Comparison of ENCODE assay signal across 31 mouse cellular contexts in genomic region chr1:191204876-191205275, GRCm38 (mm10). TPM values are rescaled to one million over a fixed set of nuclear protein-coding genes. Genes with fewer than 3 reads are reported as not detected.
DNase-seq lines count a peak whose midpoint lies in the region; ATAC-seq lines count a peak whose summit lies in the region.
"Had no signal": no experiment of that assay in that cellular context is flagged by ENCODE, and none has a peak within 500 bp of the region (broad histone marks: within the 10 kb centered on the region; RNA-seq: fewer than 3 reads in every experiment).

No protein-coding gene starts in this region.

- peak; percentile 13 for DNase-seq in forebrain, embryonic 11.5 days (ENCODE audit: low spot score)
- DNase-seq in midbrain, embryonic 11.5 days (ENCODE audit: low spot score, missing footprints) = peak; percentile 2
- peak; percentile 31 for DNase-seq in embryonic facial prominence, embryonic 11.5 days (ENCODE audit: low spot score)
- DNase-seq in urinary bladder, postnatal 10 days (ENCODE audit: low spot score) = no peak
- DNase-seq in left cerebral cortex, postnatal 25 days (ENCODE audit: low spot score in 2 of 2) = no peak
- DNase-seq: adrenal gland, postnatal 10 days; adrenal gland, postnatal 36 days; B cell, adult 2 months; cerebellum, adult 18-20 months; cerebellum, adult 9-10 months; cerebellum, postnatal 14 days; gastrocnemius, postnatal 25 days; heart, adult 2 months had no signal

- H3K9me3 ChIP-seq in forebrain, embryonic 11.5 days (ENCODE audit: control insufficient read depth, low read length) = no peaks in the 10 kb centered on the region
- H3K9me3 ChIP-seq in forebrain, embryonic 15.5 days = no peaks in the 10 kb centered on the region
- no peaks in the 10 kb centered on the region for H3K9me3 ChIP-seq in midbrain, embryonic 11.5 days (ENCODE audit: control insufficient read depth, low read length)
- no peaks in the 10 kb centered on the region for H3K9me3 ChIP-seq in midbrain, embryonic 13.5 days
- no peaks in the 10 kb centered on the region for H3K9me3 ChIP-seq in embryonic facial prominence, embryonic 11.5 days (replicated peaks; ENCODE audit: control insufficient read depth, low read length)
- H3K9me3 ChIP-seq: embryonic facial prominence, embryonic 12.5 days; forebrain, embryonic 10.5 days; G1E; hindbrain, embryonic 12.5 days; hindbrain, embryonic 15.5 days had no signal

- H3K27ac ChIP-seq in forebrain, embryonic 11.5 days (ENCODE audit: low read depth, low read length) = no peak overlapping the region
- no peak overlapping the region for H3K27ac ChIP-seq in forebrain, embryonic 15.5 days (replicated peaks)
- H3K27ac ChIP-seq in midbrain, embryonic 11.5 days (ENCODE audit: low read depth, low read length) = no peak overlapping the region
- H3K27ac ChIP-seq in midbrain, embryonic 13.5 days = no peak overlapping the region
- no peak overlapping the region for H3K27ac ChIP-seq in embryonic facial prominence, embryonic 11.5 days (replicated peaks; ENCODE audit: low read depth, low read length)
- H3K27ac ChIP-seq: embryonic facial prominence, embryonic 12.5 days; forebrain, embryonic 10.5 days; heart, adult 2 months; heart, embryonic 10.5 days; hindbrain, embryonic 12.5 days; hindbrain, embryonic 15.5 days had no signal

- H3K9ac ChIP-seq in forebrain, embryonic 11.5 days (ENCODE audit: low read length) = no peak overlapping the region
- H3K9ac ChIP-seq in forebrain, embryonic 15.5 days (replicated peaks) = no peak overlapping the region
- no peak overlapping the region for H3K9ac ChIP-seq in midbrain, embryonic 11.5 days (ENCODE audit: low read length)
- H3K9ac ChIP-seq in midbrain, embryonic 13.5 days (replicated peaks) = no peak overlapping the region
- no peak overlapping the region for H3K9ac ChIP-seq in embryonic facial prominence, embryonic 11.5 days (replicated peaks; ENCODE audit: low read length)
- H3K9ac ChIP-seq: embryonic facial prominence, embryonic 12.5 days; hindbrain, embryonic 12.5 days; hindbrain, embryonic 15.5 days had no signal

- H3K27me3 ChIP-seq in forebrain, embryonic 11.5 days (ENCODE audit: control insufficient read depth, insufficient read depth, low read length) = no peaks in the 10 kb centered on the region
- H3K27me3 ChIP-seq in forebrain, embryonic 15.5 days = no peaks in the 10 kb centered on the region
- no peaks in the 10 kb centered on the region for H3K27me3 ChIP-seq in midbrain, embryonic 11.5 days (ENCODE audit: control insufficient read depth, insufficient read depth, low read length)
- no peaks in the 10 kb centered on the region for H3K27me3 ChIP-seq in midbrain, embryonic 13.5 days
- H3K27me3 ChIP-seq in embryonic facial prominence, embryonic 11.5 days (ENCODE audit: control insufficient read depth, insufficient read depth, low read length) = no peaks in the 10 kb centered on the region
- H3K27me3 ChIP-seq: embryonic facial prominence, embryonic 12.5 days; hindbrain, embryonic 12.5 days; Patski had no signal

- no peak overlapping the region for H3K4me3 ChIP-seq in forebrain, embryonic 11.5 days (ENCODE audit: low read depth, low read length)
- no peak overlapping the region for H3K4me3 ChIP-seq in forebrain, embryonic 15.5 days
- H3K4me3 ChIP-seq in midbrain, embryonic 11.5 days (ENCODE audit: low read depth, low read length) = no peak overlapping the region
- H3K4me3 ChIP-seq in midbrain, embryonic 13.5 days (replicated peaks) = no peak overlapping the region
- H3K4me3 ChIP-seq in embryonic facial prominence, embryonic 11.5 days (ENCODE audit: low read depth, low read length) = no peak overlapping the region
- H3K4me3 ChIP-seq: embryonic facial prominence, embryonic 12.5 days; erythroblast, embryonic 14.5 days; forebrain, embryonic 10.5 days; heart, adult 2 months; heart, embryonic 10.5 days; hindbrain, embryonic 12.5 days; hindbrain, embryonic 15.5 days had no signal

- intact Hi-C loops in left cerebral cortex, postnatal 25 days (cut with DNase I) = no loop called here

- no peak for ATAC-seq in forebrain, embryonic 11.5 days (replicated peaks; ENCODE audit: low FRiP score)
- ATAC-seq in forebrain, embryonic 15.5 days (replicated peaks) = no peak
- no peak for ATAC-seq in midbrain, embryonic 11.5 days (ENCODE audit: low FRiP score)
- ATAC-seq in midbrain, embryonic 13.5 days = no peak
- ATAC-seq in embryonic facial prominence, embryonic 11.5 days (replicated peaks; ENCODE audit: insufficient number of reproducible peaks, low FRiP score, low TSS enrichment, low read depth) = no peak
- ATAC-seq: forebrain, embryonic 14.5 days; Patski had no signal

- H3K36me3 ChIP-seq in forebrain, embryonic 11.5 days (ENCODE audit: control insufficient read depth, insufficient read depth, low read length) = no peaks in the 10 kb centered on the region; the same call in 1 of the 2 replicates
- H3K36me3 ChIP-seq in forebrain, embryonic 15.5 days = no peaks in the 10 kb centered on the region
- H3K36me3 ChIP-seq in midbrain, embryonic 11.5 days (ENCODE audit: control insufficient read depth, insufficient read depth, low read length) = no peaks in the 10 kb centered on the region
- H3K36me3 ChIP-seq in midbrain, embryonic 13.5 days = no peaks in the 10 kb centered on the region
- no peaks in the 10 kb centered on the region for H3K36me3 ChIP-seq in embryonic facial prominence, embryonic 11.5 days (replicated peaks; ENCODE audit: control insufficient read depth, insufficient read depth, low read depth, low read length)
- H3K36me3 ChIP-seq: embryonic facial prominence, embryonic 12.5 days; forebrain, embryonic 10.5 days; G1E; heart, embryonic 10.5 days; hindbrain, embryonic 12.5 days; hindbrain, embryonic 15.5 days had no signal

- no peak overlapping the region for H3K4me2 ChIP-seq in forebrain, embryonic 11.5 days (ENCODE audit: low read depth, low read length, severe bottlenecking)
- H3K4me2 ChIP-seq in forebrain, embryonic 15.5 days (replicated peaks) = no peak overlapping the region
- no peak overlapping the region for H3K4me2 ChIP-seq in midbrain, embryonic 11.5 days
- H3K4me2 ChIP-seq in midbrain, embryonic 13.5 days (replicated peaks) = no peak overlapping the region
- H3K4me2 ChIP-seq in embryonic facial prominence, embryonic 11.5 days (ENCODE audit: low read depth, low read length) = no peak overlapping the region
- H3K4me2 ChIP-seq: embryonic facial prominence, embryonic 12.5 days; hindbrain, embryonic 12.5 days; hindbrain, embryonic 15.5 days had no signal

- no peaks in the 10 kb centered on the region for H3K4me1 ChIP-seq in forebrain, embryonic 11.5 days (replicated peaks; ENCODE audit: control insufficient read depth, insufficient read depth, low read length)
- H3K4me1 ChIP-seq in forebrain, embryonic 15.5 days = no peaks in the 10 kb centered on the region
- H3K4me1 ChIP-seq in midbrain, embryonic 11.5 days (ENCODE audit: control insufficient read depth, insufficient read depth, low read length) = no peaks in the 10 kb centered on the region
- no peaks in the 10 kb centered on the region for H3K4me1 ChIP-seq in midbrain, embryonic 13.5 days (replicated peaks)
- no peaks in the 10 kb centered on the region for H3K4me1 ChIP-seq in embryonic facial prominence, embryonic 11.5 days (ENCODE audit: control insufficient read depth, insufficient read depth, low read length)
- H3K4me1 ChIP-seq: embryonic facial prominence, embryonic 12.5 days; forebrain, embryonic 10.5 days; hindbrain, embryonic 12.5 days; hindbrain, embryonic 15.5 days had no signal

- WGBS in forebrain, embryonic 11.5 days = 81% methylated on average over 5 of the region's 5 CpGs
- 85% methylated on average over 5 of the region's 5 CpGs for WGBS in forebrain, embryonic 15.5 days
- 81% methylated on average over 5 of the region's 5 CpGs for WGBS in midbrain, embryonic 11.5 days
- WGBS in midbrain, embryonic 13.5 days = 85% methylated on average over 5 of the region's 5 CpGs
- WGBS in embryonic facial prominence, embryonic 11.5 days = 70% methylated on average over 5 of the region's 5 CpGs

RNA-seq across cellular contexts. Expression of gene Atf3, which starts 13.0 kb away (rescaled TPM):
- polyA plus RNA-seq in forebrain, embryonic 11.5 days (2014; fragmentation: Nextera tagmentation; extraction: Ambion mirVana) = 2.0 and 2.4 TPM in 2 replicates
- polyA plus RNA-seq in forebrain, embryonic 15.5 days (2015; fragmentation: Nextera tagmentation; extraction: Ambion mirVana) = 1.1 and 1.5 TPM in 2 replicates
- polyA plus RNA-seq in midbrain, embryonic 11.5 days (2014; fragmentation: Nextera tagmentation; extraction: Ambion mirVana) = 3.8 and 4.6 TPM in 2 replicates
- polyA plus RNA-seq in midbrain, embryonic 13.5 days (2015; fragmentation: Nextera tagmentation; extraction: Ambion mirVana) = 0.83 and 1.2 TPM in 2 replicates
- polyA plus RNA-seq in embryonic facial prominence, embryonic 11.5 days (2014; fragmentation: Nextera tagmentation; extraction: Ambion mirVana) = 2.1 and 2.4 TPM in 2 replicates
- total RNA-seq in left cerebral cortex, postnatal 25 days (2021) = 1 to 10 TPM in 1 of 2 experiments, under 1 TPM in 1; 0.53 to 1.4 TPM
- polyA plus RNA-seq: G1E had no signal

RNA-seq across cellular contexts. Expression of gene Fam71a, which starts 40.3 kb away (rescaled TPM):
- polyA plus RNA-seq in forebrain, embryonic 11.5 days (2014; fragmentation: Nextera tagmentation; extraction: Ambion mirVana) = not detected in 2 replicates
- not detected in 2 replicates for polyA plus RNA-seq in forebrain, embryonic 15.5 days (2015; fragmentation: Nextera tagmentation; extraction: Ambion mirVana)
- not detected in 2 replicates for polyA plus RNA-seq in midbrain, embryonic 11.5 days (2014; fragmentation: Nextera tagmentation; extraction: Ambion mirVana)
- not detected in 2 replicates for polyA plus RNA-seq in midbrain, embryonic 13.5 days (2015; fragmentation: Nextera tagmentation; extraction: Ambion mirVana)
- not detected in 2 replicates for polyA plus RNA-seq in embryonic facial prominence, embryonic 11.5 days (2014; fragmentation: Nextera tagmentation; extraction: Ambion mirVana)
- not detected for total RNA-seq in left cerebral cortex, postnatal 25 days (2021)
- total RNA-seq: adrenal gland, adult 18-20 months; adrenal gland, postnatal 10 days; adrenal gland, postnatal 36 days; CH12.LX; gastrocnemius, adult 8-10 months; gastrocnemius, postnatal 25 days; heart, adult 2 months; heart, postnatal 25 days had no signal
- polyA plus RNA-seq: embryonic facial prominence, embryonic 12.5 days; erythroblast, embryonic 14.5 days; forebrain, embryonic 10.5 days; forebrain, embryonic 14.5 days; G1E; heart, adult 2 months; heart, embryonic 10.5 days; heart, embryonic 14.5 days; heart, postnatal 0 days; hindbrain, embryonic 12.5 days; hindbrain, embryonic 15.5 days; intestine, embryonic 14.5 days had no signal

Comparison
In these comparisons a context has a peak if more than half of its experiments do, and no peak if none do; other contexts are left out.
1. DNase-seq: peak in forebrain, embryonic 11.5 days (single experiment), midbrain, embryonic 11.5 days (single experiment) and embryonic facial prominence, embryonic 11.5 days (single experiment); none in urinary bladder, postnatal 10 days (single experiment) and left cerebral cortex, postnatal 25 days (0 of 2).